13 mouse cellular contexts compared by ENCODE assay signal in genomic region chr10:22202784-22203583, GRCm38 (mm10). TPM values are rescaled to one million over a fixed set of nuclear protein-coding genes. Genes with fewer than 3 reads are reported as not detected.
DNase-seq lines count a peak whose midpoint lies in the region; ATAC-seq and TF ChIP-seq lines count a peak whose summit lies in the region.
"Not testable (repeated sequence)": the region's sequence is repeated elsewhere in the genome, so short reads cannot be mapped to it uniquely, and the experiment has no call there.
"Had no signal": no experiment of that assay in that cellular context is flagged by ENCODE, and none has a peak within 500 bp of the region (broad histone marks: within the 10 kb centered on the region; RNA-seq: fewer than 3 reads in every experiment).

No protein-coding gene starts in this region.

- not testable (repeated sequence) for TF ChIP-seq CTCF in forebrain, postnatal 0 days (IDR thresholded peaks at IDR 0.05; ENCODE audit: low read depth); lung, embryonic 14.5 days (IDR thresholded peaks at IDR 0.05; ENCODE audit: low read depth)

- no CpG with 5 or more reads among the region's 2 CpGs for WGBS in embryonic facial prominence, embryonic 13.5 days
- WGBS in forebrain, postnatal 0 days: no CpG with 5 or more reads among the region's 2 CpGs
- no CpG with 5 or more reads among the region's 2 CpGs for WGBS in hindbrain, embryonic 14.5 days
- no CpG with 5 or more reads among the region's 2 CpGs for WGBS in intestine, embryonic 16.5 days
- WGBS in lung, embryonic 14.5 days: no CpG with 5 or more reads among the region's 2 CpGs
- no CpG with 5 or more reads among the region's 2 CpGs for WGBS in midbrain, embryonic 12.5 days
- WGBS in neural tube, embryonic 13.5 days: no CpG with 5 or more reads among the region's 2 CpGs

- not testable (repeated sequence) for H3K27ac ChIP-seq in embryonic facial prominence, embryonic 13.5 days; forebrain, postnatal 0 days (ENCODE audit: low read depth, low read length); hindbrain, embryonic 14.5 days; intestine, embryonic 16.5 days (ENCODE audit: low read length); lung, embryonic 14.5 days (ENCODE audit: low read depth); midbrain, embryonic 12.5 days (replicated peaks); neural tube, embryonic 13.5 days (replicated peaks)

- H3K4me3 ChIP-seq in embryonic facial prominence, embryonic 13.5 days; forebrain, postnatal 0 days (ENCODE audit: low read depth, low read length); hindbrain, embryonic 14.5 days (replicated peaks; ENCODE audit: low read length); intestine, embryonic 16.5 days (ENCODE audit: low read length); lung, embryonic 14.5 days (ENCODE audit: low read depth, low read length); midbrain, embryonic 12.5 days; neural tube, embryonic 13.5 days: not testable (repeated sequence)

- H3K4me1 ChIP-seq in embryonic facial prominence, embryonic 13.5 days; forebrain, postnatal 0 days (ENCODE audit: insufficient read depth); hindbrain, embryonic 14.5 days (replicated peaks; ENCODE audit: control insufficient read depth, insufficient read depth, low read length); intestine, embryonic 16.5 days (ENCODE audit: control insufficient read depth, insufficient read depth, low read length); lung, embryonic 14.5 days (ENCODE audit: insufficient read depth); midbrain, embryonic 12.5 days; neural tube, embryonic 13.5 days (replicated peaks): not testable (repeated sequence)

- ATAC-seq in embryonic facial prominence, embryonic 13.5 days (ENCODE audit: insufficient number of reproducible peaks, insufficient read depth, low FRiP score, low TSS enrichment, low read depth): 0 out of 2 replicates have a peak, but pooled peaks have one; percentile 52
- peak; percentile 79 for ATAC-seq in forebrain, postnatal 0 days
- ATAC-seq in hindbrain, embryonic 14.5 days (ENCODE audit: low FRiP score): peak; percentile 70; the same call in 1 of the 2 replicates
- ATAC-seq in intestine, embryonic 16.5 days: peak; percentile 77
- ATAC-seq in lung, embryonic 14.5 days (ENCODE audit: insufficient read depth): peak; percentile 74
- ATAC-seq in midbrain, embryonic 12.5 days (ENCODE audit: low FRiP score, low read depth): peak; percentile 54; the same call in 1 of the 2 replicates
- ATAC-seq in neural tube, embryonic 13.5 days (ENCODE audit: low read depth): 0 out of 2 replicates have a peak, but pooled peaks have one; percentile 43

- not testable (repeated sequence) for H3K9ac ChIP-seq in embryonic facial prominence, embryonic 13.5 days; forebrain, postnatal 0 days; hindbrain, embryonic 14.5 days; intestine, embryonic 16.5 days (ENCODE audit: low read depth, low read length); lung, embryonic 14.5 days; midbrain, embryonic 12.5 days (replicated peaks); neural tube, embryonic 13.5 days

- DNase-seq in forebrain, postnatal 0 days; hindbrain, embryonic 14.5 days (ENCODE audit: low spot score); lung, embryonic 14.5 days: not testable (repeated sequence)

- H3K4me2 ChIP-seq in embryonic facial prominence, embryonic 13.5 days; forebrain, postnatal 0 days (ENCODE audit: low read depth); hindbrain, embryonic 14.5 days (replicated peaks); intestine, embryonic 16.5 days (ENCODE audit: low read depth, low read length); lung, embryonic 14.5 days; midbrain, embryonic 12.5 days (replicated peaks); neural tube, embryonic 13.5 days: not testable (repeated sequence)

- not testable (repeated sequence) for H3K36me3 ChIP-seq in embryonic facial prominence, embryonic 13.5 days; forebrain, postnatal 0 days (ENCODE audit: insufficient read depth); hindbrain, embryonic 14.5 days (replicated peaks; ENCODE audit: control insufficient read depth, insufficient read depth); intestine, embryonic 16.5 days (ENCODE audit: control insufficient read depth, insufficient read depth, low read length); lung, embryonic 14.5 days (ENCODE audit: insufficient read depth); midbrain, embryonic 12.5 days; neural tube, embryonic 13.5 days

- H3K27me3 ChIP-seq in embryonic facial prominence, embryonic 13.5 days; forebrain, postnatal 0 days (ENCODE audit: insufficient read depth, low read length); hindbrain, embryonic 14.5 days (ENCODE audit: control insufficient read depth, insufficient read depth, low read length); intestine, embryonic 16.5 days (replicated peaks; ENCODE audit: control insufficient read depth, insufficient read depth, low read length); lung, embryonic 14.5 days (ENCODE audit: insufficient read depth, low read length); midbrain, embryonic 12.5 days; neural tube, embryonic 13.5 days: not testable (repeated sequence)

- not testable (repeated sequence) for H3K9me3 ChIP-seq in embryonic facial prominence, embryonic 13.5 days; forebrain, postnatal 0 days (ENCODE audit: low read length); hindbrain, embryonic 14.5 days (ENCODE audit: control insufficient read depth, low read length); intestine, embryonic 16.5 days (ENCODE audit: control insufficient read depth, low read length); lung, embryonic 14.5 days (ENCODE audit: low read depth, low read length); midbrain, embryonic 12.5 days; neural tube, embryonic 13.5 days

RNA-seq across cellular contexts. Expression of gene H60b, which starts 44.6 kb away (rescaled TPM):
- polyA plus RNA-seq in embryonic facial prominence, embryonic 13.5 days (2015; fragmentation: Nextera tagmentation; extraction: Ambion mirVana): 0.37 and 1.3 TPM in 2 replicates
- total RNA-seq in forebrain, postnatal 0 days (2014; rRNA removed): 0.92 and 1.0 TPM in 2 replicates
- polyA plus RNA-seq in forebrain, postnatal 0 days (2015; fragmentation: Nextera tagmentation; extraction: Ambion mirVana): 0.15 TPM in 1 of 2 replicates, not detected in the other
- polyA plus RNA-seq in hindbrain, embryonic 14.5 days (2014; fragmentation: Nextera tagmentation; extraction: Ambion mirVana): 0.25 and 0.34 TPM in 2 replicates
- 0.29 and 0.31 TPM in 2 replicates for polyA plus RNA-seq in intestine, embryonic 16.5 days (2015; fragmentation: Nextera tagmentation; extraction: Ambion mirVana)
- 0.99 and 1.1 TPM in 2 replicates for polyA plus RNA-seq in lung, embryonic 14.5 days (2014; fragmentation: Nextera tagmentation; extraction: Ambion mirVana)
- 1.7 and 1.9 TPM in 2 replicates for polyA plus RNA-seq in midbrain, embryonic 12.5 days (2016; fragmentation: Nextera tagmentation; extraction: Ambion mirVana)
- 0.66 TPM in 1 of 2 replicates, not detected in the other for polyA plus RNA-seq in neural tube, embryonic 13.5 days (2015; fragmentation: Nextera tagmentation; extraction: Ambion mirVana)
- total RNA-seq: gastrocnemius, adult 8-10 months; heart, postnatal 4 days; left cerebral cortex, postnatal 25 days; midbrain, postnatal 0 days had no signal
- polyA plus RNA-seq: small intestine, adult 2 months had no signal

RNA-seq across cellular contexts. Expression of gene Raet1e, which starts 44.6 kb away (rescaled TPM):
- polyA plus RNA-seq in embryonic facial prominence, embryonic 13.5 days (2015; fragmentation: Nextera tagmentation; extraction: Ambion mirVana): 5.8 and 6.6 TPM in 2 replicates
- 0.85 TPM in 1 of 2 replicates, not detected in the other for total RNA-seq in forebrain, postnatal 0 days (2014; rRNA removed)
- 0.16 and 0.52 TPM in 2 replicates for polyA plus RNA-seq in forebrain, postnatal 0 days (2015; fragmentation: Nextera tagmentation; extraction: Ambion mirVana)
- polyA plus RNA-seq in hindbrain, embryonic 14.5 days (2014; fragmentation: Nextera tagmentation; extraction: Ambion mirVana): 0.29 and 0.98 TPM in 2 replicates
- polyA plus RNA-seq in intestine, embryonic 16.5 days (2015; fragmentation: Nextera tagmentation; extraction: Ambion mirVana): 3.9 and 4.1 TPM in 2 replicates
- polyA plus RNA-seq in lung, embryonic 14.5 days (2014; fragmentation: Nextera tagmentation; extraction: Ambion mirVana): 9.3 and 9.4 TPM in 2 replicates
- 8.5 and 10.3 TPM in 2 replicates for polyA plus RNA-seq in midbrain, embryonic 12.5 days (2016; fragmentation: Nextera tagmentation; extraction: Ambion mirVana)
- 1.8 and 2.3 TPM in 2 replicates for polyA plus RNA-seq in neural tube, embryonic 13.5 days (2015; fragmentation: Nextera tagmentation; extraction: Ambion mirVana)
- total RNA-seq: left cerebral cortex, adult 18-20 months; left cerebral cortex, postnatal 25 days had no signal
- polyA plus RNA-seq: midbrain, postnatal 0 days had no signal

RNA-seq across cellular contexts. Expression of gene E030030I06Rik, which starts 53.9 kb away (rescaled TPM):
- polyA plus RNA-seq in embryonic facial prominence, embryonic 13.5 days (2015; fragmentation: Nextera tagmentation; extraction: Ambion mirVana): 18.9 and 20.0 TPM in 2 replicates
- not detected in 2 replicates for total RNA-seq in forebrain, postnatal 0 days (2014; rRNA removed)
- polyA plus RNA-seq in forebrain, postnatal 0 days (2015; fragmentation: Nextera tagmentation; extraction: Ambion mirVana): 1.5 and 1.7 TPM in 2 replicates
- 3.0 and 5.9 TPM in 2 replicates for polyA plus RNA-seq in hindbrain, embryonic 14.5 days (2014; fragmentation: Nextera tagmentation; extraction: Ambion mirVana)
- polyA plus RNA-seq in intestine, embryonic 16.5 days (2015; fragmentation: Nextera tagmentation; extraction: Ambion mirVana): 28.0 and 30.0 TPM in 2 replicates
- polyA plus RNA-seq in lung, embryonic 14.5 days (2014; fragmentation: Nextera tagmentation; extraction: Ambion mirVana): 19.1 and 26.0 TPM in 2 replicates
- 18.2 and 24.7 TPM in 2 replicates for polyA plus RNA-seq in midbrain, embryonic 12.5 days (2016; fragmentation: Nextera tagmentation; extraction: Ambion mirVana)
- polyA plus RNA-seq in neural tube, embryonic 13.5 days (2015; fragmentation: Nextera tagmentation; extraction: Ambion mirVana): 2.7 and 3.1 TPM in 2 replicates
- total RNA-seq: midbrain, postnatal 0 days had no signal
